Mouse (Mus musculus) erythroblast, embryonic 14.5 days (primary cell): Measurements from ENCODE around the gene Stk11. TPM values are rescaled to one million over a fixed set of nuclear protein-coding genes. Genes with fewer than 3 reads are reported as not detected.
A peak's percentile ranks its signal among the peaks of the same experiment; 100 is the strongest.

Experiments
- H3K27me3 ChIP-seq: 2 replicates; pipeline ENCODE4 v1.6.1; 2012; ENCODE audit warnings: inconsistent platforms; ENCODE audit not compliant: control insufficient read depth
- H3K36me3 ChIP-seq: 2 replicates; pipeline ENCODE4 v1.6.1; 2012; ENCODE audit warnings: mild to moderate bottlenecking, inconsistent platforms; ENCODE audit not compliant: control insufficient read depth
- H3K4me1 ChIP-seq: 2 replicates; pipeline ENCODE4 v1.6.1; 2012; ENCODE audit warnings: inconsistent platforms; ENCODE audit not compliant: control insufficient read depth
- H3K4me3 ChIP-seq: replicated peaks from 2 replicates; pipeline ENCODE3; 2012; ENCODE audit warnings: moderate library complexity, mild to moderate bottlenecking, inconsistent platforms
- H3K9me3 ChIP-seq: 2 replicates; pipeline ENCODE4 v1.6.1; 2012; ENCODE audit warnings: low read length, inconsistent platforms, mixed read lengths; ENCODE audit not compliant: control insufficient read depth
- GATA1 ChIP-seq: IDR thresholded peaks from 2 replicates; pipeline ENCODE4 v1.6.1; 2012; ENCODE audit warnings: low read length, inconsistent platforms, mixed read lengths
- TAL1 ChIP-seq: IDR thresholded peaks from 3 replicates; pipeline ENCODE4 v1.6.1; 2012; ENCODE audit warnings: low read length, inconsistent platforms, mixed read lengths
- polyA plus RNA-seq: library from polyadenylated mRNA; stranded (reverse); fragments of >175 nt; gene quantifications from 2 replicates; pipeline ENCODE4 v1.2.3, GENCODE M21; 2012

Stk11 gene
- polyA plus RNA-seq, 1 experiment, result 69.2 TPM

- Histone ChIP-seq H3K4me3 (peak overlapping the region; percentile 91), H3K36me3 (peaks cover 29% of the 10 kb centered on the region), H3K9me3 (no peaks in the 10 kb centered on the region), H3K4me1 (peaks cover 79% of the 10 kb centered on the region), H3K27me3 (no peaks in the 10 kb centered on the region)
- TF ChIP-seq GATA1, result peak; percentile 58
- peak; percentile 65 for TF ChIP-seq TAL1
Measured at GRCm38 (mm10) chr10:80103032-80103431, 12.6 kb upstream of the Stk11 start.

GRCm38 (mm10) chr10:80104181-80104580 is 11.4 kb upstream of the Stk11 start:
- no peaks in the 10 kb centered on the region for H3K27me3 ChIP-seq
- H3K4me1 ChIP-seq, result peaks cover 70% of the 10 kb centered on the region
- H3K4me3 ChIP-seq, result no peak overlapping the region
- no peak for TF ChIP-seq GATA1
- no peaks in the 10 kb centered on the region for H3K9me3 ChIP-seq
- H3K36me3 ChIP-seq, result peaks cover 19% of the 10 kb centered on the region

GRCm38 (mm10) chr10:80105460-80105859 is 10.1 kb upstream of the Stk11 start, which contains the start of gene Sbno2:
Gene Sbno2 (minus strand): TSS chr10:80105571.
- no peaks in the 10 kb centered on the region for H3K27me3 ChIP-seq
- H3K4me3 ChIP-seq, result no peak within 1 kb of the TSS
- H3K4me1 ChIP-seq, result peaks cover 67% of the 10 kb centered on the region
- no peaks in the 10 kb centered on the region for H3K9me3 ChIP-seq
- TF ChIP-seq TAL1, result no peak
- no peak for TF ChIP-seq GATA1
- H3K36me3 ChIP-seq, result peaks cover 6% of the 10 kb centered on the region

GRCm38 (mm10) chr10:80105926-80106325 is 9.7 kb upstream of the Stk11 start:
- H3K27me3 ChIP-seq, result no peaks in the 10 kb centered on the region
- H3K36me3 ChIP-seq, result peaks cover 1% of the 10 kb centered on the region
- no peak for TF ChIP-seq GATA1
- TF ChIP-seq TAL1, result no peak
- peaks cover 64% of the 10 kb centered on the region for H3K4me1 ChIP-seq
- no peaks in the 10 kb centered on the region for H3K9me3 ChIP-seq
- no peak overlapping the region for H3K4me3 ChIP-seq

- H3K36me3 ChIP-seq, result no peaks in the 10 kb centered on the region
- no peaks in the 10 kb centered on the region for H3K9me3 ChIP-seq
- TF ChIP-seq GATA1 (no peak), TAL1 (no peak)
- H3K27me3 ChIP-seq, result no peaks in the 10 kb centered on the region
- H3K4me3 ChIP-seq, result no peak overlapping the region
- peaks cover 58% of the 10 kb centered on the region for H3K4me1 ChIP-seq
Measured at GRCm38 (mm10) chr10:80107678-80108077, 7.9 kb upstream of the Stk11 start.

- no peaks in the 10 kb centered on the region for H3K27me3 ChIP-seq
- H3K36me3 ChIP-seq, result peaks cover 35% of the 10 kb centered on the region
- peaks cover 61% of the 10 kb centered on the region for H3K4me1 ChIP-seq
- H3K9me3 ChIP-seq, result no peaks in the 10 kb centered on the region
- TF ChIP-seq GATA1 (no peak), TAL1 (no peak)
- peak overlapping the region; percentile 79 for H3K4me3 ChIP-seq
Measured at GRCm38 (mm10) chr10:80114341-80115284, 990 bp upstream of the Stk11 start.

- TF ChIP-seq GATA1 (no peak), TAL1 (no peak)
- Histone ChIP-seq H3K4me3 (peak overlapping the region; percentile 79), H3K36me3 (peaks cover 48% of the 10 kb centered on the region), H3K27me3 (no peaks in the 10 kb centered on the region), H3K9me3 (peaks cover 2% of the 10 kb centered on the region), H3K4me1 (peaks cover 66% of the 10 kb centered on the region)
Measured at GRCm38 (mm10) chr10:80115944-80116335, 337 bp downstream of the Stk11 start.

GRCm38 (mm10) chr10:80116563-80116926 is 942 bp downstream of the Stk11 start:
- Histone ChIP-seq H3K4me1 (peaks cover 67% of the 10 kb centered on the region), H3K36me3 (peaks cover 54% of the 10 kb centered on the region), H3K27me3 (no peaks in the 10 kb centered on the region), H3K4me3 (peak overlapping the region; percentile 79), H3K9me3 (peaks cover 4% of the 10 kb centered on the region)
- no peak for TF ChIP-seq TAL1
- TF ChIP-seq GATA1, result no peak

- no peaks in the 10 kb centered on the region for H3K27me3 ChIP-seq
- H3K36me3 ChIP-seq, result peaks cover 60% of the 10 kb centered on the region
- peaks cover 9% of the 10 kb centered on the region for H3K9me3 ChIP-seq
- TF ChIP-seq GATA1 (0 out of 2 replicates have a peak, but pooled peaks have one; percentile 29), TAL1 (0 out of 3 replicates have a peak, but pooled peaks have one; percentile 22)
- peaks cover 72% of the 10 kb centered on the region for H3K4me1 ChIP-seq
- peak overlapping the region; percentile 79 for H3K4me3 ChIP-seq
Measured at GRCm38 (mm10) chr10:80116927-80117691, 1.5 kb downstream of the Stk11 start.
